Mouse (Mus musculus): ENCODE results near the gene Knstrn. TPM values are rescaled to one million over a fixed set of nuclear protein-coding genes. Genes with fewer than 3 reads are reported as not detected.

Knstrn gene
- total RNA-seq, 2 experiments from 2014 or later = 0.07 to 0.55 TPM

DNA sequence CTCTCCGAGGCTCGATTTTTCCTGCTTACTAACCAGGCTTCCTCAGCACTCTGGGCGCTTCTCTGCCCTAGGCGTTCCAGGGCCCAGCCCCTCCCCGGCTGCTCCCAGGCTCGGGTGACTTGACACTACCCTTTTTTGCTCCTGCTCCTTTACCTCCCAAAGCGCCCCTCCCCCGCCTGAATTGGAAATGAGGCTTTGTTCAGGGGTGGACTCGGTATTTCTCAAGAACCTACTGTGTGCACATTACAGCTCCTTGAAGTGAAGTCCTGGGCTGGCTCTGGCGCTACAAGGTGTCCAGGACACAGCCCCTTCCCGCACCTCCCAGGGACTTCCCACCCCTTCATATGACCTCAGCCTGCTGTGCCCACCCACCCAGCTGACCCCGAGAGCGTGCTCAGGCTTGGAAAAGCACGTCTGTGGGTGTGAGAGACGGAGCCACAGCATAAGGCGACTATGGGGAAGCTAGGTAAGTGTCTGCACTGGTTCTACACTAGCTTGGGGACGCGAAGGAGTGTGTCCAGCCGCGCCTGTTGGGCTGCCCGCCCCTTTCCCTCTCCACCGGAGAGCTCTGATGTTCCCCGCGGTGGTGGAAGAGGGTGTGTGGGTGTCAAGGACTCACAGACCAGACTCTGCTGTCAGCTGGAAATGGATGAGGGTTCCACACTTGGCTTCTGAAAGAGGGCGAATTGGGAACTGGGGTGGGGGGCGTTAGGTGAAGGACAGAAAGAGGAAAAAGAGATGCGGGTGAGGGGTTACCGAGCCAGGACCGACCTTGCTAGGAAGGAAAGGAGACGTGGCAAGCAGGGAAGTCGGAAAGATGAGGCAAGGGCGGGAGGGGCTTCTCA, 86.4 kb downstream of the Knstrn start, which contains the start of gene Bahd1:
Gene Bahd1, plus strand, starts transcription at position 397 of the 845 bp plus-strand sequence.
- no peak for DNase-seq (ENCODE audit: low spot score)

DNA sequence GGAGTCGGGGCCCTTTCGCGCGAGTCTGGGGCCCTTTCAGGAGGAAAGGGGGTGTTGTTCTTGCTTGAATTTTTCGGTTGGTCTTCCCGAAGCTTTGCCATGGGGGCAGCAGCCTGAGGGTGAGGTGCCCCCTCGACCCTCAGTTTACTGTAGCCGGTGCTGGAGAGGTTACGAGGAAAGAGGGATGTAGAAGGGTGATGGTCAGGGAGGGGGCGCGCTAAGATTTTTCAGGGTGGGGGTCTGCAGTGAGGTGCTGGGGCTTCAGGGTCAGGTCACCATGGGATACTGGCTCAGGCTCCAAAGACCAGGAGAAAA, 87.0 kb downstream of the Knstrn start:
- DNase-seq (ENCODE audit: low spot score) = no peak

DNA sequence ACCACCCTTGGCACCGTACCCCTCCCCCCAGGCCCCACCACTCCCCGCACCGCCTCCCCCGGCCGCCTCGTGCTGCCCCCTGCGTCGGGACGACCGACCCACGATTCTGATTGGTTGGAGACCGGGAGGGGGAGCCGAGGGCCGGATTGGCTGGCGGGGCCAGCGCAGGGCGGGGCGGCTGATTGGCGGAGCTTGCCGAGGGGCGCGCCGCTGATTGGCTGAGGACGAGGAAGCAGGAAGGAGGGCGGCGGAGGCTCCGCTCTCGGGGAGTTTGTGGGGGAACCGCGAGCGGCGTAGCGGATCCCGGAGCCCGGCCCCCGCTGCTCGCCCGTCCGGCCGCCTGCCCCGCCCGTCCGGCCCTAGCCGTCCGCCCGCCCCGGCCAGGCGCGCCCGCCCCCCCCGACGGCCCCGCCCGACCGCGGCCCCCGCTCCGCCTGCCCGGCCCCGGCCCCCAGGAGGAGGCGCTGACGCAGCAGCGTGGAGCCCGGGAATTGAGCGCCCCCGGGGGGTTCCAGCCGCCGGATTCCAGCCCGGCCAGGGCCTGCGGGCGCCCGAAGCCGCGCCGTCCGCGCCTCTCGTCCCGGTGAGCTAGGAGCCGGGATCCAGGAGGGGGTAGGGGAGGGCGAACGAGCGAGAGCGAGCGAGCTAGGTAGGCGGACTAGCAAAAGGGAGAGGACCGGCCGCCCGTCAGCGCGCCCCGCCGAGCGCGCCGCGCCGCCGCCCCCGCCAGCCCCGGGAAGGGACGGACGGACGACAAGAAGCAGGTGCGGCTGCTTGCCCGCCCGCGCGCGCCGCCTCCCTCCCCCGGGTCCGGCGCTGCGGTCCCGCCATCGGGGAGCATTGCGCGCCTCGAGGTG, 87.6 kb downstream of the Knstrn start:
- DNase-seq (ENCODE audit: low spot score) = peak; percentile 98

DNA sequence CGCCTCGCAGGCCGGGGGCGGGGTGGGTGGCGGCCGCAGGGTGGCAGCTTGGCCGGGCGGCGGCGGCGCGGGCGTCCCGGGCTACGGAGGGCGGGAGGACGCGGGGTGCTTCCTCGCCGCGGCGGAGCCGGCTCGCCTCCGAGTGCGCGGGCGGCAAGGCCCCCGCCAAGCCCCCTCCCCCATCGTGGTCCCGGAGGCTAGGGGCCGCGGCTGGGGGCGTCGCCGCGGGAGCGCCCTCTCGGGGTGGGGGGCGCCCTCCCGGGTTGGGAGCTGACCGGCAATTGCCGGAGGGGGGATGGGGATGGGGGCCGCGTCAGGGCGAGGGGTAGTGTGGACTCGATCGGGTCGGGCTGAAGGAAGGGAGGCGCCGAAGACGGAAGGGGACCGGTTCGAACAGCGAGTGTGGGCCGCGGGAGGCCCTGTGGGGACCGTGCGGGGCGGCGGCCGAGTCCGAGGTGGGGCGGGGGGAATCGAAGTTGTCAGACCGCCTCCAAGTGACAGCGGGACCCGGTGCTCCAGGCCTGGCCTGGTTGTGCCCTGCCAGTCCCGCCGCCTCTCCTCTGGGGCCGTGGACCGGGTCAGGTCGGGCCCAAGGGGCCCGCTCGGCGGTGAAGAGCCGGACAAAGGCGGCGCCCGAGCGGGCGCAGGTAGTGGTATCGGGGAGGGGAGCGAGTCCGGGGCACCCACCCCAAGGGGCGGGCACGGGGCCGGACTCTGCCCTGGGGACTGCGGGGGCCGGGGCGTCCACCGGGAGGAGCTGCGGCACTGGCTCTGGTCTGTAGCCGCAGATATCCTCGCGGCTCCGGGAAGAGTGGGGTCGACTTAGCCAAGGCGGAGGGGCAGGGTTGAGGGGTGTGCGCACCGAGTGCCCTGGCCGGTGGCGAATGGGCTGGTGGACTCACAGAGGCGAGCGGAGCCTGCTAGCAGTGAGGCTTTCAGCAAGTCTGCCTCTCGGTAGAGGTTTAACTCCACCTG, 88.5 kb downstream of the Knstrn start:
- DNase-seq (ENCODE audit: low spot score) = peak; percentile 27

DNA sequence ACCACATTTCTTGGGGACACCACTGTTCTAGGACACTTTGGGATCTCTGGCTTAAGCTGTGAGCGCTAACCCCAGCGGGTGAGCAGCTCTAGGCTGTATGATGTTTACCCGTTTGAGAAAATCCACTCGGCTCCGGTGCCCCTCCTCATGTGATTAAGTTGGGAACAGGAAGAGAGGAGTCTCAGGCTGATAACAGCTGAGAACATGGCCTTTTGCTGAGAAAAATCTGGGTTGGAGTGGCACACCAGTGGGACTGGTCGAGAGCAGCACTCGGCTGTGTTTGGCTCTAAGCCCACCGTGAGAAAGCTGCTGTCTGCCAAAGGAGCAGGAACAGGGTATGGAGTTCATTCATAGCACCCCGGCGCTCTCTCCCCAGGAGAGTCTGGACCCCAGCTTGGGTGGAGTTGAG, 89.5 kb downstream of the Knstrn start:
- no peak for DNase-seq (ENCODE audit: low spot score)

Other genes starting within 250 kb of the Knstrn start
- under 1 TPM; 0.21 to 0.71 TPM for gene Bub1b, start 215.8 kb upstream of the Knstrn start, total RNA-seq (2021)
- not detected for gene Pak6, start 150.7 kb upstream of the Knstrn start, total RNA-seq (2021)
- not detected for gene Ankrd63, start 110.0 kb upstream of the Knstrn start, total RNA-seq (2021)
- gene Plcb2, start 85.6 kb upstream of the Knstrn start, total RNA-seq (2021) = under 1 TPM; 0.12 to 0.23 TPM
- 1 to 10 TPM; 5.3 TPM for gene Inafm2, start 68.2 kb upstream of the Knstrn start, total RNA-seq (2021)
- gene Ccdc9b, start 51.3 kb upstream of the Knstrn start, total RNA-seq (2021) = 10 to 100 TPM; 14.4 to 16.6 TPM
- gene Phgr1, start 41.2 kb upstream of the Knstrn start, total RNA-seq (2021) = not detected
- under 1 TPM in 1 of 2 experiments, not detected in 1; 0.02 TPM for gene Disp2, start 34.3 kb upstream of the Knstrn start, total RNA-seq (2021)
- gene Ivd, start 48.0 kb downstream of the Knstrn start, total RNA-seq (2021) = 100 to 1,000 TPM; 122 to 164 TPM
- gene Bahd1, start 86.4 kb downstream of the Knstrn start, total RNA-seq (2021) = 1 to 10 TPM; 4.5 to 6.0 TPM
- 1 to 10 TPM; 1.7 to 2.3 TPM for gene Chst14, start 112.5 kb downstream of the Knstrn start, total RNA-seq (2021)
- gene Ccdc32, start 215.4 kb downstream of the Knstrn start, total RNA-seq (2021) = 1 to 10 TPM; 3.6 to 3.9 TPM
- gene Rpusd2, start 220.8 kb downstream of the Knstrn start, total RNA-seq (2021) = 1 to 10 TPM; 2.5 to 3.2 TPM
- under 1 TPM; 0.05 to 0.27 TPM for gene Knl1, start 233.1 kb downstream of the Knstrn start, total RNA-seq (2021)